Comparison of ENCODE assay signal across 17 mouse cellular contexts in the genomic region with DNA sequence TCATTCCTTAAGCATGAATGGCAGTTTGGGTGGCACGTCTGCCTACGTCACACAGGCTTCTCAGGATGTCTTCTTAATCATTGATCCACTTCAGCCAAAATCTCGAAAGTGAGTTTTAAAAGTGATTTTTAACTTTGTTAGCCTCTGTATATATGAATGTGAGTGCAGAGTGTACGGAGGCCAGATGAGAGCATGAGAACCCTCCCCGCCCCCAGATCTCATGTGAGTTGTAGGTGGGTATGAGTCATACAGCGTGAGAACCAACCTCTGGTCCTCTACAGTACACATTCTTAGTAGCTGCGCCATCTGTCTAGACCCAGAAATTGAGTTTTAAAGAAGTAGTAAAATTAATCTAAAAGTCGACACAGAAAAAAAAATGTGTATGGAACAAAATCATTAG.
DNase-seq lines count a peak whose midpoint lies in the region; ATAC-seq lines count a peak whose summit lies in the region.
"Had no signal": no experiment of that assay in that cellular context is flagged by ENCODE, and none has a peak within 500 bp of the region (broad histone marks: within the 10 kb centered on the region; RNA-seq: fewer than 3 reads in every experiment).

No protein-coding gene starts in this region.

- 90% methylated on average over 8 of the region's 8 CpGs for WGBS in neural tube, embryonic 15.5 days
- 88% methylated on average over 8 of the region's 8 CpGs for WGBS in midbrain, embryonic 15.5 days

- no peak overlapping the region for H3K27ac ChIP-seq in neural tube, embryonic 15.5 days (replicated peaks)
- no peak overlapping the region for H3K27ac ChIP-seq in midbrain, embryonic 15.5 days
- H3K27ac ChIP-seq: embryonic facial prominence, embryonic 10.5 days; forebrain, embryonic 15.5 days had no signal

- ATAC-seq in neural tube, embryonic 15.5 days (ENCODE audit: low FRiP score) = no peak
- no peak for ATAC-seq in midbrain, embryonic 15.5 days (replicated peaks)
- ATAC-seq: forebrain, embryonic 15.5 days had no signal

- H3K4me1 ChIP-seq in neural tube, embryonic 15.5 days = no peaks in the 10 kb centered on the region
- H3K4me1 ChIP-seq in midbrain, embryonic 15.5 days = no peaks in the 10 kb centered on the region
- H3K4me1 ChIP-seq: embryonic facial prominence, embryonic 10.5 days; forebrain, embryonic 15.5 days had no signal

- no peak overlapping the region for H3K4me2 ChIP-seq in neural tube, embryonic 15.5 days
- H3K4me2 ChIP-seq in midbrain, embryonic 15.5 days = no peak overlapping the region
- H3K4me2 ChIP-seq: forebrain, embryonic 15.5 days; lung, embryonic 14.5 days had no signal

- DNase-seq in layer of hippocampus, adult 11-12 months (ENCODE audit: low spot score) = peak; percentile 22
- DNase-seq in layer of hippocampus, postnatal 14 days (ENCODE audit: low spot score in 2 of 2) = no peak
- peak; percentile 78 for DNase-seq in 3T3-L1 (ENCODE audit: low read depth, low spot score)
- peak; percentile 36 for DNase-seq in fibroblast of lung, adult 2 months (ENCODE audit: low read depth)
- peak; percentile 60 to 71 for DNase-seq in right cerebral cortex, adult 2 months (ENCODE audit: low spot score in 2 of 2)
- DNase-seq in adrenal gland, adult 8-10 months = no peak
- DNase-seq: cerebellum, postnatal 25 days; gastrocnemius, postnatal 10 days; kidney, adult 2 months; kidney, postnatal 25 days; lung, embryonic 14.5 days; midbrain, embryonic 14.5 days had no signal

- no peaks in the 10 kb centered on the region for H3K27me3 ChIP-seq in neural tube, embryonic 15.5 days (replicated peaks)
- no peaks in the 10 kb centered on the region for H3K27me3 ChIP-seq in midbrain, embryonic 15.5 days (replicated peaks)
- H3K27me3 ChIP-seq: forebrain, embryonic 15.5 days had no signal

- no peaks in the 10 kb centered on the region for H3K36me3 ChIP-seq in neural tube, embryonic 15.5 days
- H3K36me3 ChIP-seq in midbrain, embryonic 15.5 days (replicated peaks) = no peaks in the 10 kb centered on the region
- H3K36me3 ChIP-seq: embryonic facial prominence, embryonic 10.5 days; forebrain, embryonic 15.5 days had no signal

- no peaks in the 10 kb centered on the region for H3K9me3 ChIP-seq in neural tube, embryonic 15.5 days (replicated peaks)
- no peaks in the 10 kb centered on the region for H3K9me3 ChIP-seq in midbrain, embryonic 15.5 days
- H3K9me3 ChIP-seq: embryonic facial prominence, embryonic 10.5 days; forebrain, embryonic 15.5 days had no signal

- H3K9ac ChIP-seq in neural tube, embryonic 15.5 days (replicated peaks) = no peak overlapping the region
- no peak overlapping the region for H3K9ac ChIP-seq in midbrain, embryonic 15.5 days
- H3K9ac ChIP-seq: forebrain, embryonic 15.5 days; lung, embryonic 14.5 days had no signal

- H3K4me3 ChIP-seq in neural tube, embryonic 15.5 days (replicated peaks) = no peak overlapping the region
- H3K4me3 ChIP-seq in midbrain, embryonic 15.5 days = no peak overlapping the region
- H3K4me3 ChIP-seq: embryonic facial prominence, embryonic 10.5 days; erythroblast, embryonic 14.5 days; forebrain, embryonic 15.5 days had no signal

Comparison
In these comparisons a context has a peak if more than half of its experiments do, and no peak if none do; other contexts are left out.
1. DNase-seq: peak in layer of hippocampus, adult 11-12 months (single experiment), 3T3-L1 (single experiment), fibroblast of lung, adult 2 months (single experiment) and right cerebral cortex, adult 2 months (2 of 2); none in layer of hippocampus, postnatal 14 days (0 of 2) and adrenal gland, adult 8-10 months (single experiment).